Comparison of ENCODE assay signal across 9 mouse cellular contexts in genomic region chr6:38031924-38032540, GRCm38 (mm10). TPM values are rescaled to one million over a fixed set of nuclear protein-coding genes. Genes with fewer than 3 reads are reported as not detected.
DNase-seq lines count a peak whose midpoint lies in the region; ATAC-seq and TF ChIP-seq lines count a peak whose summit lies in the region.
"Had no signal": no experiment of that assay in that cellular context is flagged by ENCODE, and none has a peak within 500 bp of the region (broad histone marks: within the 10 kb centered on the region; RNA-seq: fewer than 3 reads in every experiment).

No protein-coding gene starts in this region.

- 36% methylated on average over 7 of the region's 7 CpGs for WGBS in heart, embryonic 13.5 days
- WGBS in heart, embryonic 12.5 days, result 44% methylated on average over 7 of the region's 7 CpGs
- 39% methylated on average over 7 of the region's 7 CpGs for WGBS in embryonic facial prominence, embryonic 11.5 days
- WGBS in lung, embryonic 15.5 days, result 27% methylated on average over 7 of the region's 7 CpGs
- WGBS in thymus, adult 2 months, result 58% methylated on average over 7 of the region's 7 CpGs

- no peak overlapping the region for H3K4me3 ChIP-seq in heart, embryonic 13.5 days
- no peak overlapping the region for H3K4me3 ChIP-seq in heart, embryonic 12.5 days
- no peak overlapping the region for H3K4me3 ChIP-seq in embryonic facial prominence, embryonic 11.5 days (ENCODE audit: low read depth, low read length)
- no peak overlapping the region for H3K4me3 ChIP-seq in lung, embryonic 15.5 days
- no peak overlapping the region for H3K4me3 ChIP-seq in thymus, adult 2 months (ENCODE audit: control insufficient read depth, insufficient read depth, low read length)

- no peaks in the 10 kb centered on the region for H3K27me3 ChIP-seq in heart, embryonic 13.5 days (replicated peaks)
- no peaks in the 10 kb centered on the region for H3K27me3 ChIP-seq in heart, embryonic 12.5 days (replicated peaks)
- no peaks in the 10 kb centered on the region for H3K27me3 ChIP-seq in embryonic facial prominence, embryonic 11.5 days (ENCODE audit: control insufficient read depth, insufficient read depth, low read length)
- H3K27me3 ChIP-seq in lung, embryonic 15.5 days, result no peaks in the 10 kb centered on the region
- no peaks in the 10 kb centered on the region for H3K27me3 ChIP-seq in thymus, adult 2 months (ENCODE audit: control insufficient read depth, insufficient read depth, low read length)

- H3K27ac ChIP-seq in heart, embryonic 13.5 days (replicated peaks), result peak overlapping the region; percentile 42; the same call in 1 of the 2 replicates
- no peak overlapping the region for H3K27ac ChIP-seq in heart, embryonic 12.5 days (ENCODE audit: poor library complexity, severe bottlenecking)
- H3K27ac ChIP-seq in embryonic facial prominence, embryonic 11.5 days (replicated peaks; ENCODE audit: low read depth, low read length), result no peak overlapping the region
- H3K27ac ChIP-seq in lung, embryonic 15.5 days, result peak overlapping the region; percentile 71
- H3K27ac ChIP-seq in thymus, adult 2 months (ENCODE audit: control insufficient read depth, insufficient read depth, low read length), result no peak overlapping the region

- no peak for TF ChIP-seq CTCF in thymus, adult 2 months (IDR thresholded peaks at IDR 0.05; ENCODE audit: borderline replicate concordance, control insufficient read depth, extremely low read depth, insufficient read depth, low read length, poor library complexity)

- no peaks in the 10 kb centered on the region for H3K36me3 ChIP-seq in heart, embryonic 13.5 days
- no peaks in the 10 kb centered on the region for H3K36me3 ChIP-seq in heart, embryonic 12.5 days
- no peaks in the 10 kb centered on the region for H3K36me3 ChIP-seq in embryonic facial prominence, embryonic 11.5 days (replicated peaks; ENCODE audit: control insufficient read depth, insufficient read depth, low read depth, low read length)
- H3K36me3 ChIP-seq in lung, embryonic 15.5 days, result no peaks in the 10 kb centered on the region
- no peaks in the 10 kb centered on the region for H3K36me3 ChIP-seq in thymus, adult 2 months (ENCODE audit: control insufficient read depth, insufficient read depth, low read length)

- no peak for ATAC-seq in heart, embryonic 13.5 days (ENCODE audit: extremely low read depth, insufficient number of reproducible peaks, low FRiP score, low TSS enrichment)
- no peak for ATAC-seq in heart, embryonic 12.5 days (ENCODE audit: insufficient number of reproducible peaks, low FRiP score)
- ATAC-seq in embryonic facial prominence, embryonic 11.5 days (replicated peaks; ENCODE audit: insufficient number of reproducible peaks, low FRiP score, low TSS enrichment, low read depth), result no peak
- ATAC-seq in lung, embryonic 15.5 days (ENCODE audit: borderline replicate concordance, extremely low read depth, low FRiP score, low TSS enrichment), result peak; percentile 53; the same call in 1 of the 2 replicates

- DNase-seq in adipocyte (ENCODE audit: low spot score), result peak; percentile 14
- DNase-seq in embryonic facial prominence, embryonic 11.5 days (ENCODE audit: low spot score), result peak; percentile 47
- DNase-seq in thymus, adult 2 months, result no peak
- DNase-seq in spleen, adult 18-20 months, result no peak
- DNase-seq in gastrocnemius, postnatal 4 days (ENCODE audit: low spot score in 2 of 2), result no peak

- H3K9me3 ChIP-seq in heart, embryonic 13.5 days, result no peaks in the 10 kb centered on the region
- H3K9me3 ChIP-seq in heart, embryonic 12.5 days (replicated peaks), result no peaks in the 10 kb centered on the region
- no peaks in the 10 kb centered on the region for H3K9me3 ChIP-seq in embryonic facial prominence, embryonic 11.5 days (replicated peaks; ENCODE audit: control insufficient read depth, low read length)
- H3K9me3 ChIP-seq in lung, embryonic 15.5 days, result no peaks in the 10 kb centered on the region

- H3K9ac ChIP-seq in heart, embryonic 13.5 days, result no peak overlapping the region
- H3K9ac ChIP-seq in heart, embryonic 12.5 days, result no peak overlapping the region
- H3K9ac ChIP-seq in embryonic facial prominence, embryonic 11.5 days (replicated peaks; ENCODE audit: low read length), result no peak overlapping the region
- H3K9ac ChIP-seq in lung, embryonic 15.5 days, result no peak overlapping the region

- H3K4me1 ChIP-seq in heart, embryonic 13.5 days, result peaks cover 11% of the 10 kb centered on the region
- 0 out of 2 replicates have a peak, but pooled peaks cover 2% of the 10 kb centered on the region for H3K4me1 ChIP-seq in heart, embryonic 12.5 days (replicated peaks)
- H3K4me1 ChIP-seq in embryonic facial prominence, embryonic 11.5 days (ENCODE audit: control insufficient read depth, insufficient read depth, low read length), result no peaks in the 10 kb centered on the region; the same call in 1 of the 2 replicates
- H3K4me1 ChIP-seq in lung, embryonic 15.5 days, result peaks cover 19% of the 10 kb centered on the region
- no peaks in the 10 kb centered on the region for H3K4me1 ChIP-seq in thymus, adult 2 months (replicated peaks; ENCODE audit: control insufficient read depth, insufficient read depth, low read length)

- no peak overlapping the region for H3K4me2 ChIP-seq in heart, embryonic 13.5 days
- no peak overlapping the region for H3K4me2 ChIP-seq in heart, embryonic 12.5 days
- H3K4me2 ChIP-seq in embryonic facial prominence, embryonic 11.5 days (ENCODE audit: low read depth, low read length), result no peak overlapping the region
- no peak overlapping the region for H3K4me2 ChIP-seq in lung, embryonic 15.5 days

- TF ChIP-seq POLR2A in thymus, adult 2 months (IDR thresholded peaks at IDR 0.05; ENCODE audit: control insufficient read depth, extremely low read depth, insufficient read depth, low read length, poor library complexity), result no peak

RNA-seq across cellular contexts. Expression of gene Svopl, which starts 14.8 kb away (rescaled TPM):
- 0.09 and 0.17 TPM in 2 replicates for polyA plus RNA-seq in heart, embryonic 13.5 days (2015; fragmentation: Nextera tagmentation; extraction: Ambion mirVana)
- 0.06 and 0.14 TPM in 2 replicates for polyA plus RNA-seq in heart, embryonic 12.5 days (2016; fragmentation: Nextera tagmentation; extraction: Ambion mirVana)
- polyA plus RNA-seq in embryonic facial prominence, embryonic 11.5 days (2014; fragmentation: Nextera tagmentation; extraction: Ambion mirVana), result 1.9 and 2.0 TPM in 2 replicates
- polyA plus RNA-seq in lung, embryonic 15.5 days (2015; fragmentation: Nextera tagmentation; extraction: Ambion mirVana), result 0.97 and 1.3 TPM in 2 replicates
- polyA plus RNA-seq in thymus, adult 2 months (2012; rRNA removed), result 0.13 and 0.50 TPM in 2 replicates
- total RNA-seq in gastrocnemius, postnatal 4 days (2021), result 1 to 10 TPM; 1.5 to 1.6 TPM
- polyA plus RNA-seq: cortical plate, adult 2 months had no signal

Comparison
In these comparisons a context has a peak if more than half of its experiments do, and no peak if none do; other contexts are left out.
1. H3K27ac ChIP-seq: peak in heart, embryonic 13.5 days (single experiment) and lung, embryonic 15.5 days (single experiment); none in heart, embryonic 12.5 days (single experiment), embryonic facial prominence, embryonic 11.5 days (single experiment) and thymus, adult 2 months (single experiment).
2. DNase-seq: peak in adipocyte (single experiment) and embryonic facial prominence, embryonic 11.5 days (single experiment); none in thymus, adult 2 months (single experiment), spleen, adult 18-20 months (0 of 2) and gastrocnemius, postnatal 4 days (0 of 2).